Mouse (Mus musculus) heart, postnatal 0 days (tissue): ENCODE results near the gene Eif2a. TPM values are rescaled to one million over a fixed set of nuclear protein-coding genes. Genes with fewer than 3 reads are reported as not detected.
A peak's percentile ranks its signal among the peaks of the same experiment; 100 is the strongest.

Experiments
- ATAC-seq: fragments of 200-750 bp; cut with Nextera tagmentation; 2 replicates; pipeline ENCODE4 v1.8.0; 2017; ENCODE audit warnings: low read depth, moderate number of reproducible peaks, moderate library complexity; ENCODE audit not compliant: insufficient read depth
- DNase-seq: peaks from one replicate; pipeline ENCODE4 v3.0.0-alpha.2; 2016; ENCODE audit warnings: low spot score
- H3K27ac ChIP-seq: fragments of 300-500 bp; sonication (generic); 2 replicates; pipeline ENCODE4 v1.5.1; 2014; ENCODE audit warnings: low read depth, mild to moderate bottlenecking
- H3K27me3 ChIP-seq: fragments of 300-500 bp; sonication (generic); 2 replicates; pipeline ENCODE4 v1.6.1; 2014; ENCODE audit warnings: low read length, mixed read lengths; ENCODE audit not compliant: control insufficient read depth, insufficient read depth
- H3K36me3 ChIP-seq: fragments of 300-500 bp; sonication (generic); replicated peaks from 2 replicates; pipeline ENCODE4 v1.6.1; 2014; ENCODE audit warnings: low read length, mixed read lengths; ENCODE audit not compliant: control insufficient read depth, insufficient read depth
- H3K4me1 ChIP-seq: fragments of 300-500 bp; sonication (generic); 2 replicates; pipeline ENCODE4 v1.6.1; 2014; ENCODE audit warnings: antibody characterized with exemption; ENCODE audit not compliant: control insufficient read depth, insufficient read depth
- H3K4me2 ChIP-seq: fragments of 300-500 bp; sonication (generic); 2 replicates; pipeline ENCODE4 v1.6.1; 2014; ENCODE audit warnings: low read depth, mild to moderate bottlenecking, low read length, moderate library complexity
- H3K4me3 ChIP-seq: fragments of 300-500 bp; sonication (generic); 2 replicates; pipeline ENCODE4 v1.5.1; 2014; ENCODE audit warnings: low read depth, low read length
- H3K9ac ChIP-seq: fragments of 300-500 bp; sonication (generic); replicated peaks from 2 replicates; pipeline ENCODE4 v1.6.1; 2014; ENCODE audit warnings: low read depth, low read length, mixed read lengths
- H3K9me3 ChIP-seq: fragments of 300-500 bp; sonication (generic); replicated peaks from 2 replicates; pipeline ENCODE4 v1.6.1; 2016; ENCODE audit warnings: low read length; ENCODE audit not compliant: control insufficient read depth
- CTCF ChIP-seq: IDR thresholded peaks from 2 replicates; pipeline ENCODE4 v1.5.1; 2016; ENCODE audit warnings: antibody characterized with exemption, control low read depth, low read depth
- EP300 ChIP-seq: IDR thresholded peaks from 2 replicates; pipeline ENCODE4 v1.6.1; 2016; ENCODE audit warnings: antibody characterized with exemption, low read depth
- WGBS: fragments of 180-500 bp; shearing (Covaris S2); extraction: QIAGEN DNeasy Blood & Tissue Kit; methylation state at CpG from one replicate; pipeline ENCODE4 v1.1.7; 2014; 5-methylcytosine and 5-hydroxymethylcytosine counted together
- polyA plus RNA-seq: library from polyadenylated mRNA; unstranded; fragments of >200 nt; fragmentation: Nextera tagmentation; extraction: Ambion mirVana; gene quantifications from 2 replicates; pipeline ENCODE4 v1.2.1, GENCODE M21; 2015
- total RNA-seq: library from RNA; depleted of rRNA; stranded (reverse); fragments of >200 nt; gene quantifications from 2 replicates; pipeline ENCODE4 v1.2.3, GENCODE M21; 2014; ENCODE audit warnings: low replicate concordance

Eif2a gene
- total and polyA plus RNA-seq, 2 experiments from 2014 or later, result 27.6 to 45.3 TPM

GRCm38 (mm10) chr3:58521361-58521760, 4.3 kb upstream of the Eif2a start:
- Histone ChIP-seq H3K9me3 (no peaks in the 10 kb centered on the region), H3K4me1 (peaks cover 28% of the 10 kb centered on the region), H3K4me2 (no peak overlapping the region), H3K9ac (no peak overlapping the region), H3K36me3 (peaks cover 28% of the 10 kb centered on the region), H3K4me3 (no peak overlapping the region), H3K27ac (no peak overlapping the region), H3K27me3 (no peaks in the 10 kb centered on the region)
- WGBS, result 79% methylated on average over 2 of the region's 2 CpGs
- DNase-seq (no peak), ATAC-seq (no peak)
- TF ChIP-seq CTCF (no peak), EP300 (no peak)

GRCm38 (mm10) chr3:58523386-58523785, 2.2 kb upstream of the Eif2a start:
- DNase-seq, result no peak
- H3K36me3 ChIP-seq, result peaks cover 28% of the 10 kb centered on the region
- ATAC-seq, result no peak
- peaks cover 31% of the 10 kb centered on the region for H3K4me1 ChIP-seq
- TF ChIP-seq CTCF (no peak), EP300 (no peak)
- H3K27ac ChIP-seq, result no peak overlapping the region
- no peak overlapping the region for H3K4me3 ChIP-seq
- no peaks in the 10 kb centered on the region for H3K27me3 ChIP-seq
- H3K9me3 ChIP-seq, result no peaks in the 10 kb centered on the region
- 91% methylated on average over 3 of the region's 3 CpGs for WGBS
- no peak overlapping the region for H3K9ac ChIP-seq
- no peak overlapping the region for H3K4me2 ChIP-seq

GRCm38 (mm10) chr3:58524246-58524645, 1.4 kb upstream of the Eif2a start:
- no peaks in the 10 kb centered on the region for H3K27me3 ChIP-seq
- DNase-seq (no peak), ATAC-seq (no peak)
- peak overlapping the region; percentile 77 for H3K4me3 ChIP-seq
- 52% methylated on average over 4 of the region's 4 CpGs for WGBS
- no peaks in the 10 kb centered on the region for H3K9me3 ChIP-seq
- TF ChIP-seq CTCF (no peak), EP300 (no peak)
- peak overlapping the region; percentile 84 for H3K4me2 ChIP-seq
- peaks cover 28% of the 10 kb centered on the region for H3K36me3 ChIP-seq
- peak overlapping the region; percentile 91 for H3K9ac ChIP-seq
- no peak overlapping the region; the same call in 1 of the 2 replicates for H3K27ac ChIP-seq
- peaks cover 24% of the 10 kb centered on the region for H3K4me1 ChIP-seq

- Histone ChIP-seq H3K9ac (peak overlapping the region; percentile 91), H3K4me2 (peak overlapping the region; percentile 84), H3K36me3 (peaks cover 28% of the 10 kb centered on the region), H3K27ac (peak overlapping the region; percentile 93), H3K4me1 (peaks cover 17% of the 10 kb centered on the region), H3K27me3 (no peaks in the 10 kb centered on the region), H3K4me3 (peak overlapping the region; percentile 77), H3K9me3 (no peaks in the 10 kb centered on the region)
- WGBS, result under 1% methylated on average over 39 of the region's 40 CpGs
- DNase-seq, result peak; percentile 26
- peak; percentile 53 for ATAC-seq
- TF ChIP-seq EP300 (no peak), CTCF (no peak)
Observed at GRCm38 (mm10) chr3:58525166-58525565, 455 bp upstream of the Eif2a start.

GRCm38 (mm10) chr3:58526408-58526737, 752 bp downstream of the Eif2a start:
- H3K4me3 ChIP-seq, result peak overlapping the region; percentile 77
- DNase-seq, result no peak
- peaks cover 23% of the 10 kb centered on the region for H3K36me3 ChIP-seq
- ATAC-seq, result no peak
- no peaks in the 10 kb centered on the region for H3K27me3 ChIP-seq
- no peaks in the 10 kb centered on the region for H3K9me3 ChIP-seq
- 8% methylated on average over 4 of the region's 4 CpGs for WGBS
- H3K9ac ChIP-seq, result peak overlapping the region; percentile 55
- H3K27ac ChIP-seq, result peak overlapping the region; percentile 75
- TF ChIP-seq EP300 (no peak), CTCF (no peak)
- H3K4me1 ChIP-seq, result peaks cover 17% of the 10 kb centered on the region
- H3K4me2 ChIP-seq, result peak overlapping the region; percentile 77

GRCm38 (mm10) chr3:58536573-58536972, 11.0 kb downstream of the Eif2a start:
- Histone ChIP-seq H3K4me2 (no peak overlapping the region), H3K27ac (no peak overlapping the region), H3K36me3 (peaks cover 48% of the 10 kb centered on the region), H3K27me3 (no peaks in the 10 kb centered on the region), H3K4me3 (no peak overlapping the region), H3K4me1 (no peaks in the 10 kb centered on the region), H3K9me3 (no peaks in the 10 kb centered on the region), H3K9ac (no peak overlapping the region)
- ATAC-seq, result no peak
- no peak for DNase-seq
- 92% methylated on average over 3 of the region's 3 CpGs for WGBS
- TF ChIP-seq EP300 (no peak), CTCF (no peak)
